Mouse (Mus musculus) cerebellum, adult 9-11 months (tissue): ENCODE results near the gene Fmod.

Experiments
- DNase-seq: peaks from one replicate; pipeline ENCODE4 v3.0.0; 2022

Gene Fmod

DNA sequence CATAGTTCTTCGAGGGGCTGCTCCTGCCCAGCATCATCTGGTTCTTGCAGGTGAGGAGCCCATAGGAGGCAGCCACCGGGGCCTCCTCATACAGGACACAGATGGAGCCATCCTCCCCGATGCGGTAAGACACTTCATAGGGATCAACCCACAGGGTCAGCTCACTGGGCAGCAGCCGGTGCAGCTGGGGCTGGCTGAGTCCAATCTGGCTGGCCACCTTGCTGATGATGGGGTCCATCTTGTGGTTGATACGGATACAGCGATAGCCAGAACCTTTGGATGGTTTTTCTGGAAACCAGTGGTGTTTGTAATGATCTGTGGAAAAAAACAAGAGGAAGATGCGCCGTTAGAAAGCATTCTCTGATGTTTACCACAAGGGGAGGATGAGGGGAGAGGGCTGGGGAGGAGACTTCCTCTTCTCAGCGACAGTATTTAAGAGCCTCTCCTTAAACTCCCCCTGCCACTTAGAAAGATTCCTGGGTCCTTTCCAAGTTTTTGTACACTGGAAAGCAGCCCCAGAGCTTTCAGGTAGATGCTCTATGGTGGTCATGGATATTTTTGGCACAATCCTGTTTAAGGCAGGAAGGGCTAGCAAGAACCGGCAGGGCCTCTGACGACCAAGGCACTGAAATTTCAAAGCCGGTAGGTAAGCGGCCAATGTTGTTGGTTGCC is 40.5 kb downstream of the Fmod start:
- peak; percentile 79 for DNase-seq

DNA sequence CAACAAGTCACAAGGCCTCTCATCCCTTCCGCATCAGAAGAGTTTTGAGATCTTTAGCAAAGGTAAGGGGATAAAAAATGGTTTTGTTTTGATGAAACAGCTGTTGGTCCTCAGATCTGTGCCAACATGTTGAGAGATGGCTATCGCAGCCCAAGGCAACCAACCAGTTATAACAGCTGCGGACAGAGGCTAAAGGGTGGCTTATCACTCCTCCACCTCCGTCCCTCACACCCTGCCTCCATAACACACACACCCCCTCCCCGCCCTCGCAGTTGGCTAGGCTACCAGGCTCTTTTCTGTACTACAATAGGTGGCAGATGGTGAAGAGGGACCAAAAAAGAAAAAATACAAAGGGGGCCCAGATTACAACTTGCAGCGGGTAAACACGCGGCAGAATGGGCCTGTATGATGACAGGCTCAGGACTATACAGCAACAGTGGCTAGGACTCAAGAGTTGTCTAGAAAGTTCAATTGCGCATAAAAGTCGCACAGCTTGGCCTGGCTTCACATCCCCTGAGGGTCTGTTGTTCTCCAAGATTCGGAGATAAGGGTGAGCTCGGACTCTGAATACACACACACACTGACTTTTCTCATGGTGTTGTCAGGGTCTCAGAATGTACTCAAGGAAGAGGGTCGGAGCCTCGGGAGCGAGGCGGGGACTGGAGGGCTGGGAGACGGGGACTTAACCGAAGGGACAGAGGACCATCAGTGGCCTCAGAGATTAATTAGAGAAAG is 41.2 kb downstream of the Fmod start:
- peak; percentile 75 for DNase-seq

DNA sequence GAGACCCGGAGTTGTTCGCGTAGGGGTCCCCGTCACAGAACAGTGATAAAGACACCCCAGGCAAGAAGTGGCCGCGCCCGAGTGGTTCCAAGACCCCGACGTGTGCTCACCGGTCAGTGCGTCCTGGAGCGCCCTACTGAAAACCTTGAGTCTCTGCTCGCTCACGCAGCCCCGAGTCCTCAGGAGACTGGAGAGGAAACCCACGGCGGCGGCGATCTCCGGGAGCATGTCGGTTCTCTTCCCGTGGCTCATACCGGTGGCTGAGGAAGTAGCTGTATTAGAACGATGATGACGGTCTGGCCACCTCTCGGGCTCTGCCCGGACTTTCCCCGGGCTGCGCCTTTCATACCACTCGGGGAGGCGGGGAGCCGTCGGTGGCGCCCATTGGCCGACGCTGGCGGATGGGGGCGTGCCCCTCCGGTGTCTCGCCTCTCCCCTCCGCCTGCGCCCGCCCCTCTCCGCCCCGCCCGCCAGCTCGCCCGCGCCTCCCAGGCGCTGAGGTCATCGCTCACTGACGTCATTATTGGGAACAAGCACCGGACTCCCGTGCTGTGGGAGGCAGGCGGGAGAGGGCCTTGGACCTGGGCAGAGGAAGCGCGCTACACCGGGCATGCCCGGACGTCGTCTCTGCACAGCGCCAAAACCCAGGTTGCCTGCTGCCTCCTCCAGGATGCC is 41.9 kb downstream of the Fmod start, which contains the start of gene Btg2:
Gene Btg2, minus strand, starts transcription at position 319 of the 675 bp plus-strand sequence.
- peak; percentile 99 for DNase-seq

DNA sequence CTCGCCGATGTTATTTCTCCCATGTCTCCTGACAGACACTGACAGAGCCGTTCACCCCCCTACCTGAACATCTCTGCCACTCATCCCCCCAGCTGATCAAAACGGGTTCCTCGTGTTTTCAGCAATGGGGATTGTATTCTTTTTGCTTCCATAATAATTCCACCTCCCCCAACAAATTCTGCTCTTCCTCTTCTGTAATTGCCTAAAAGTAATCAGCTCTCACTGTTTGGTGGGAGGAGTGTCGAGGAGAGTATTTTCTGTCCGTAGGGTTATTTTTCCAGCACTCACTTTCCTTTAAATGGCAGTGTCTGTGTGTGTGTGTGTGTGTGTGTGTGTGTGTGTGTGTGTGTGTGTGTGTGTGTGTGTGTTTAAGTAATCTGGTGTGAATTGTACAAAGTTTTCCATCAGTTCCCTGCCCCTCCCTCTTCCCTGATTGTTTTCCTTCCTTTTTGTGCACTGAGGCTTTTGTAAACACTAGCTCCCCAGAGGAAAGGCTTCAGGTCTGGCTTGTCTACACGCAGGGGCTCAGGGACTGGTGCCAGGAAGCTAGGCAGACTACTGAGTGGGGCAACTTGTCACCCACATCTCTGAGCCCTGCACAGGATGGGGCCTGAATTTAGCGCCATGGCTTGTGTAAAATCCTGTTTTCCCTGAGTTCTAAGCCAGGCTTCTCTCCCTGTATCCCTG is 42.6 kb downstream of the Fmod start:
- DNase-seq: peak; percentile 80

DNA sequence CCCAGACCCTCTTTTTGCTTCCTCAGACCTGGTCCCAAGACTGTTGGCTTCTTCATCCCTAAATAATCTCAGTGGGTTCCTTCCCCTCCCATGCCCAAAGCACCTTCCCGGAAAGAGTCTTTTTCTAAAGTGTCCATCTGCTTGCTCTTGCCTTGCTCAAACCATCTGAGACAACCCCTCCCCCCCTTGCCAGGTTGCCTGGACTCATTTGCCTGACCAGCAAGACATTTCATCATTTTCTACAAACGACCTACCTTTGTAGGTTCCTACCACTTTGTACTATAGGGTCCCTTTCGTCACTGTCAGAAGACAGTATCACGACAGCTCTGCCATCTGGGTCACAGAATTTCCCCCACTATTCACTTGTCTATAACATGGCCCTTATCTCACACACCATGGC is 43.4 kb downstream of the Fmod start:
- peak; percentile 60 for DNase-seq

DNA sequence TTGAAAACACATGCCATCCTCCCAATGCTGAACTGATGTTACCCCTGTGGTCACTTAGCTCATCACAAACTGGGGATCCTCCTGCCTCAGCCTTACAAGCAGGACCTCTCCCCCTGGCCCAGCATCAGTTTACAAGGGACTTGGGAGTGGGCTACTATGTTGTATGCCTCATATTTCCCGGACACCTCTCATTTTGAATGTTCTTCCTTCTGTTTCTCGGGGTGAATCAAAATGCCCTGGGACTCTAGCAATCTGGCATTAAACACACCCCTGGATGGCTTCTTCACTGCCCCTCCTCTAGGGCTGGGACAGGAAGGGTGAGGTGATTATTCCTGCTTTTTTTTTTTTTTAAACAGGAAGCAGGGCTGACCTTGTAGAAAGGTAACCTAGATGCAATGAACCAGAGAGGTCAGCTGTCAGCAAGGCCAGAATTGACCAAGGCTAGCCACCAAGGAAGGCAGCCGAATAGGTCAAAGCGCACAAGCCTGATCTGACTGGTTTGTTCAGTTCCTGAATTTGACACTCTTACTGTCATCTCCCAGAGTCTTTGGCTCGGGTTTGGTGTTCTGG is 43.9 kb downstream of the Fmod start:
- peak; percentile 49 for DNase-seq

DNA sequence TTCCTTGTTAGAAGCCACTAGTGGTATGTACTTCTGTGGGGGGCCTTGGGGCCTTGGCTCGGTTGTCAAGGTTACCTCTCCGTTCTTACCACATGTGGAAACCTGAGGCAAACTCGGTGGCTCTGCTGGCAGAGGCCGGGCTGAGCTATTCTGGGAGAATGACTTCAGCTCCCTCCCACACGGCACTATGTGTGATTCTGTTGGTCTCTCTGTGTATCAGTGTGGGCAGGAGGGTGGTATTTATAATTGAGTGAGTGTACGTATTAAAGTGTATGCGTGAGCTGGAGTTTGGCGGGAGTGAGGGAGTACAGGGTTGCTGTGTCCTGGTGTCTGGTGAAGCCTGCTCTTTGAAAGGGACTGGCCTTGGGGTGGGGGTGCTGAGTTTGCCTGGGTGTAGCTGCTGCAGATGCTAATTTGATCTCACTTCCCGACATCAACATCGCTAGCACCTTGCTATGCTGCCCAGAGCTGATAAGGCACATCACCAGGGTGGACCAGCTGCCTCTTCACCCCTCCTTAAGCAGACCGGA is 46.0 kb downstream of the Fmod start:
- peak; percentile 50 for DNase-seq

DNA sequence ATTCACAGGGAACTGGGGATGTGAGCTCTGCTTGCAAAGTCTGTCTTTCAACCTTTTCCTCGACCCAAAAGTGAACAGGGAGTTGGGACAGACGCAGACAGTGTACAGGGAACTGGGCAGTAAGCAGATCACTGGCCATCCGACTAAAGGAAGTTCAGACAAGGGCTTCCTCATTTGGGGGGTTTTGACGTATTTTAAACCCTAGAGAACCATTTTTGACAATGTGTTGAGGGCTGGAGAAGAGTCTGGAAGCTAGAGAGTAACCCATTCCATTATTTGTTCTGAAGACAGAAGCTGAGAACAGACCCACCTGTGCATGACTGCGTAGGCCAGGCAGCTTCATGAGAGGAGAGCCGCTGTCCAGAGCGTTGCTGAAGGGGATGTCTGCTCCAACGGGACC is 46.6 kb downstream of the Fmod start:
- no peak for DNase-seq

DNA sequence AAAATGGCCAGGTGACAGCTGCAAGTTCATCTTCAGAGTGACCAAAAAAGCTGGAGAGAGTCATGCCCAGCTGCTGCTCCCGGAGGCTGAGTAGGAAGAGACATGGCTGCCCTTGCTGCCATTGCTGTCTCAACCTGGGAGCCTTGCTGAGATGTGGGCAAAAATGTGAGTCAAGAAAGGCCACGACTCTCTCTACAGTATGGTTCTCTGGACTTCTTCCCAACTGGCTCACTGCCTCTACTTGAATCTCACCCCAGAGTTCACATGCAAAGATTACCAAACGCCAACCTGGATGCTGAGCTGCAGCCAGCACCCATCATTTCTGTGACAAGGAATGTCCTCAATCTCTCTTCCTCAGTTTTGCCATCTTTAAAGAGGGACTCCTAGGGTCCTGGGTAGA is 47.1 kb downstream of the Fmod start:
- peak; percentile 56 for DNase-seq

DNA sequence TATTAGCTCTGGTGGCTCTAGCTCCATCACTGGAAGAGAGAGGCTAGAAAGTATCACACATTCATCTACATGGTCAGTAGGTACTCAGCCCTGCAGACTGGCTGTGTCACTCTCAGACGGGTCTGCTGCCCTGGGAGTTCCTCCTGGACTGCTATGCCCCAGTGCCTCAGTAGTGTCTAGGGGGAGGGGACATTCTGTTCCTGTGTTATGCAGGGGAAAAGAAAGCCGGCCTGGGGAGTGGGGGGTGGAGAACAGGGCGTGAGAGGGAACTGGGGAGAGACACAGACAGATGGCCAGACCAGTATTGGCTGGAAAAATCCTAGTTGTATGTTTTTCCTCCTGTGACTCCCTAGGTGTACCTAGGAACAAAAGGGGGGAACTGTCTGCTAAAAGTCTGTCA is 49.0 kb downstream of the Fmod start:
- no peak for DNase-seq

DNA sequence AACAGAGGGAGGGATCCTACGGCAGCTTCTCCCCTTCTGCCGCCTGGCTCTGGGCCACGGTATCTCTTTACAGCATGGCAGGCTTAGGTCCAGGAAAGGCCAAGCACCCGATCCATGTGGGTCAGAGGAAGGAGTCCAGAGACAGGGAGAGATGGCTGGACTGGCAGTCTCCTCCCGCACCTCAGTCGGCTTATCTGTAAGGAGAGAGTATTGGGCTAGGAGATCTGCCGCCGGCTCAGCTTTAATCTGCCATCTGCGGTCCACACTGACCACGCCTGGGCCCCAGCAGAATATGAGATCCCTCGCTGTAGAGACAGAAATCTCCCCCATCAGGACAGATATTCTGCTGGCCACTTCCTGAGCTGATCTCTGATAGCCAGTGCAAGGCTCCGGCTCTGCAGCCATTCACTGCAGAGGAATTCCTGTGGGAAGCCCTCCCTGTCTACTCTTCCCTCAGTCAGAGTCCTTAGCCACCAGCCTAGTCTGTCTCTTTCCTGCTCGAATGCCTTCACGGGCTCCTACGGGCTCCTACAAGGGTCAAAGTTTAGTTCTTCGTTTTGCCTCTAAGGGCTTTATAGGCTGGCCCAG is 49.9 kb downstream of the Fmod start:
- DNase-seq: peak; percentile 77

DNA sequence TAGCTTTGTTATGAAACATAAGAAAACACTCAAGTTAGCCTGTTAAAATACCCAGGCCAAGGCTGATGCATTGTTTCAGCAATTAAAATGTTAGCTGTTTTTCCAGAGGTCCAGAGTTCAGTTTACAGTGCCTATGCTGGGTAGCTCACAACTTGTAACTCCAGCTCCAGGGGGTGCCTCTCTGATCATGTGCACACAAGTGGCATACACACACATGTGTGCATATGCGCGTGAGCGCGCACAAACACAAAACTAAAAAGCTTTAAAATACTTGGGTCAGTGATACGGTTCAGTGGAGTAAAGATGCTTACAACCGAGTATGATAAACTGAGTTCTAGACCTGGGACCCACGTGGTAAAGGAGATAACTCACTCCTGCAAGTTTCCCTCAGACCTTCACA is 52.0 kb downstream of the Fmod start:
- peak; percentile 22 for DNase-seq

DNA sequence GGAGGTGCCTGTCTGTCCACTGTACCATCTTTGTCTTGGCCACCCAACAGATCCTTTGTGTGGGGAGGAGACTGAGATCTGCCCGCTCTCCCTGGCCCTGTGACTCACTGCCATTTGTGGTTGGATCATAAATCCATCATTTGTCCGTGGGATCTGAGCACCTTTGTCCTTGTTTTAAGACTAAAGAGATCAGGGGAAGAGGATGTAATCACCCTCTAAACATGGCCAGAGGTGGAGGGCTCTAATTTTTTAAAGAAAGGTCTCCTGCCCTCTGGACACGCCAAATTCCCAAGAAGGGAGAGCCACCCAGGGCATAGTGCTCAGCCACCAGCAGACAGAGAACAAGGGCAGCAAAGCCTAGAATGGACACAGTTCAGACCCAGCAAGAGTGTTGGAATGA is 54.8 kb downstream of the Fmod start:
- peak; percentile 33 for DNase-seq

DNA sequence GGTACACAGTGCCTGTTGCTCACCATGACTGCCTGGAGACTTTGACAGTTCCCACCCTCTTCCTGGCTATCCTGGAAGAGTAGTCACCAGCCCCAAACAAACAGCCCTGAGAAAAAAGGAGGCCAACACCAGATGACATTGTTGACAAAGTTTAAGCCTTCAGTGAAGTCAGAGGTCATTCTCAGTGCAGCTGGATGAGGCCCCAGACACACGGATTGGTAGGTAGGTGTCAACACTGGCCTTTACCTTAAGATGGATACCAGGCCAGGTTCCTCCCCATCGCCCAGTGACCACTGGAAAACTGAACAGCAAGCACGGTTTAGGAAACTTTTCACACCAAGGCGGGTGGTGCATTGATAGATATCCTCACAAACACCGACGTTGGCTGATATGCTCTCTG is 55.3 kb downstream of the Fmod start:
- DNase-seq: no peak

DNA sequence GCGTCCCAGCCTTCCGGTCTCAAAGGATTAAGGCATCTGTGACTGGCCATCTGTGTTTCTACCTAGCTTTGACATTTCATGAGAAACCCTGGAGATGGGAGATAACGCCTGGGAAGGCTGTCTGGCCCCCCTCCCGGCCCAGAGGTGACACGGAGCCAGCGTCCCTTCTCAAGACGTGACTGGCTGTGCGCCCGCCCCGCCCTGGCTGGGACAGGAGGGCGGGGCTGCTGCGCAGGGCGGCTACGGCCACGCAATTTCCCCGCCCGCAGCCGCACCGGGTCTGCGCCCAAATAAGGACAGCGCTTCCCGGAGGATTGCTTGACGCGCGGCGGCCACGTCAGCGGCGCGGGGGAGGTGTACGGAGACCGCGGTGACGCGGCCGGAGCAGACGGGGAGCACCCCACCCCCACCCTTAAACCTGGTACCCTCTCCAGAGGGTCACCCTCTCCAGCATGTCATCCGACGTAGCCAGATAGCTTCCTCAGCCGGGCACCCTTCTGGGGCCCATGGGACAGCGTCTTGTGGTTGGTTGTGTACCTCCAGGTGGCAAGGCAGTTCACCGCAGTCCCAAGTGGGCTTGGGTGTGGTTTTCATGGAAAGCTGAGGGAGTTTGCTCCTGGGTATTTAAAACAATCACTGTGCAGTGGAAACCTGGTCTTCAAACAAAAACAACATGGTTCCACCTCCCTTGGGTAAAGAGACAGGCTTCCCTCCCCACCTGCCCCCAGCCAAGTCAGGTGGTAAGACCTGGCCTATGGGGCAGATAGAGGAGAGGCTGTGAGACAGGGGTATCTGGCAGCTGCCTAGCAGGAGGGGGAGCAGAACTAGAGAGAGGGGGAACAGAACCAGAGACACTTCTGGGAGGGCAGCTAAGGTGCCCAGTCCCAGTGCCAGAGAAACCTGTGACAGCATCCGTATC is 56.1 kb downstream of the Fmod start:
- peak; percentile 94 for DNase-seq

DNA sequence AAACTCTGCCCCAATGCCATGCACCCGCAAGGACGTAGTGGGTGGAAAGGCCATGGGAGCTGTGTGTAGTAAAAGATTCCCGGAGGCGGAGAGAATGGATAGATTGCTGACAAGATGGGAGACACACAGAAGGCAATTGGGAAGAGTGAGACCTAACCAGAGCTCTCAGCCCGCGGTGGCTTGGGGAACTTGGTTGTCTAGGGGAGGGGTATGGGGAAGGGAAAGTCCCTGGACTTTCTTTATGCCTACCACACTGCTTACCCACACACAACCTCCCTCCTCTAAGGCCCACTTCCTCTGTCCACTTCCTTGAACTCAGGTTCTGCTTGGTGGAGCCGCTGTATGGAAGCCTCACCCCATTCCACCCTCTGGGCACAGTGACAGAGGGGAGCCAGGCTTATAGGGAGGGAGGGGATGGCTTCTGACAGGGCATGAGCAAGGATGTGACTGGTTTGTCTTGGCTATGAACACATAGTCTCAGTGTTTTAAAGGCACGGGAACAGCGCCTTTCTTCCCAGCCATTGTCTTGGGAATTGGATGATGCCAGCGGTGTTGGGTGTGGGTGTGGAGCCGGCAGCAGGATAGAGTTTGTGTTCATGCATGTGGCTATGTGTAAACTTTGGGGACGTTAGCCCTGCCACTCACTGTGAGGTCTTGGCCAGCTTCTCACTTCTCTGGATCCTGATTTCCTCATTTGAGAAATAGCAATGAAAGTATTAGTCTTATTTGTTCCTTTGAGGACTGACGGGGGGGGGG is 56.9 kb downstream of the Fmod start:
- peak; percentile 57 for DNase-seq

DNA sequence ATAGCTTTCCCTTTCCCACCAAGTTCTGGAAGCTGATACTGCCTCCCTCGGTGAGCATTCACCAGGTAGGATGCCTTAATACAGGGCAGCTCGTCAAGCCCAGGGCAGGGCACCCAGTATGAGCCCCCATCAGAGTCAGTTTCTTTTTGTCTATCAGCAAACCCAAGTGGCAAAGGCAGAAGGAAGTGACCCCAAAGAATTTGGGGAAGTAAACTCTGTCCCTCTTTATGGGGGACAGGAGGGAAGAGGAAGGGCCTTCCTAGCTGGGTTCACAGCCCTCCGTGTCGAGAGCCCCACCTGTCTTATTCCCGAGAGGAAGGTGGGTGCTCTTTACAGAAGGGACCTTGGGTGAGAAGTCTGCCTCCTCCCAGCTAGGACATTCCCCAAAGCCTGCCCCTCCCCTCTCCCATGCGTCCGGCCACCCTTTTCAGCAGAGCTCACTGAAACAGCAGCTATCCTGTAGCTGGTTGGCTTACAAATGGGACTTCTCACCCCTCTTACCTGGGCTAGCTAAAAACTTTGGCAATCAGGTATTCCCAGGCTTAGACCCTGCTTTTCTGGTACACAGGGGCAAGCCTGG is 58.1 kb downstream of the Fmod start:
- DNase-seq: peak; percentile 38

DNA sequence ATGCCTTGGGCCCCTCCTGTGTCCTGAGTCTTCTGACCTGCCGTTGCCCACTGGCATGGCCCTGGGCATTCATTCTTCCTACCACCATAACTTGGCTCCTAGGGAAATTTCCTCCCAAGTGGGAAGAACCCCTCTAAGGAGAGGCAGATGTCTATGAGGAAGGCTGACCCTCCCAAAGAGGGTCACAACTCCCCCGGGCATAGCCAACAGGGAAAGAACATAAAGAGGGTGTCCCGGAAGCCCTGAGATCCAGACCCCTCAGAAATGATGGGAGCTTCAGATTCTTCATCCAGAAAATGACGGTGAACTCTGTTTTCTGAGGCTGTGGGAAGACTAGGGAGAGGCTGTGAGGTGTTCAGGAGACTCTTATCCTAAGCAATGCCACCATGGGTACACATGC is 58.7 kb downstream of the Fmod start:
- DNase-seq: no peak

DNA sequence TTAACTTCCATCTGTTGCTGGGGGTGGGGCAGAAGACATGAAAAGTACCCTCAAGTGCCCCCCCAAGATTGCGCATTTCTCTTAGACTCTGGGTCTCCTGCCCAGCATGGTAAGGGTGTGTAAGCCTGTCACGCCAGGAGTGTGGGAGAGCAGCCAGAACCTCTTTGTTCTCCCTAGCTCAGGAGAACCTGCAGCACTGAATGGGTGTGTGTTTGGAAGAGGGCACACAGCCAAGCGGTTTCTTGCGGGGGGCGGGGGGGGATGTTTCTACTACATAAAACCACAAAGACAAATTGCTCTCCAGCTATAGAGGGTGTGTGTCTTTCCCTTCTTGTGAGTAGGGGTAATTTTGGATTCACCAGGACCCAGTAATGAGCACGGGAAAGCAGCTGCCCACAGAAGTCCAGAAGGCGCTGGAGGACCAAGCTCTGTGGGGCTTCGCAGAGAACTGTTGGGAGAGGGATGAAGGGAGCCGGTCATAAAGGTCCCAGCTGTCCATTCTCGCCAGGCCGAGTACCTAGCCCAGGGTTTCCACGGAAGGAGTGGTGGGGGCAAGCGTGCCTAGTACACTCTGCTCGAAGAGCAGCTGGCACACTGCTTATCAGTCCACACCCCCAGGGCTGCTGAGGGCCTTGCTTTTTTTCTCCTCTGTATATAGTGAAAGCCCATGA is 59.3 kb downstream of the Fmod start:
- peak; percentile 43 for DNase-seq
